Mouse (Mus musculus): ENCODE results near the gene Aven.
A peak's percentile ranks its signal among the peaks of the same experiment; 100 is the strongest.

Gene Aven

DNA sequence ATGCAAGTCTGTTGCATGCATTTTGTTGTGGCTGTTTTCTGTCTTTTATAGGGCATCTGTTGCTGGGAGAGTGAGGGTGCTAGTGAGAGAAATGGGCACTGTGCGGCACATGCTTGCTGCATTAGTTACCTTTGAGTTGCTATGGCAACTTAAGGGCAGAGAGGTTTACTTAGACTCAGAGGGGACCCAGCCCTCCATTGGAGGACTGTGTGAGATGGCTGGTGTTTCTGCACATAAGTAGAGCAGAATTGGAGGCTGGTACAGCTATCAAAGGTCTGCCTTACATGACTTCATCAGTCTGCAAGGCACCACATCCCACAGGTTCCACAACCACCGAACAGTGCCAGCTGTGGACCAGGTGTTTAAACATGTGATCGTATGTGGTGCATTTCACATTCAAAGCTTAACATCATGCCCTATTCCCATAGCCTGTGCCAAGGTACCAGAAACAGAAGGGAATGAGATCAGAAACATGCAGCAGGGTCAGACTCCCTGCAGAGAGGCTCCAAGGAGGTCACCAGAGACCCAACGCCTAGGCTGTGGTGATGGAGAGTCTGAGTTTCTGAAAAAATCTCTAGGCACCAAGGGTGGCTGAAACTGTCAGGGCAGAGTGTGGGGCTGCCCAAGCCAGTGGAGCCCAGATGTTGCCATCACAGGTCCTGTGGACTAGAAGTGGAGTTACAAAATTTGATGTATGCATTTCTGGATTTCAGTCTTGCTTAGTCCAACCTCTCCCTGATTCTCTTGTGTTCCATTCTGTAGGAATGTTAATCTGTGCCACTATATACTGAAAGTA lies 73.7 kb downstream of the Aven start:
- no peak for DNase-seq

DNA sequence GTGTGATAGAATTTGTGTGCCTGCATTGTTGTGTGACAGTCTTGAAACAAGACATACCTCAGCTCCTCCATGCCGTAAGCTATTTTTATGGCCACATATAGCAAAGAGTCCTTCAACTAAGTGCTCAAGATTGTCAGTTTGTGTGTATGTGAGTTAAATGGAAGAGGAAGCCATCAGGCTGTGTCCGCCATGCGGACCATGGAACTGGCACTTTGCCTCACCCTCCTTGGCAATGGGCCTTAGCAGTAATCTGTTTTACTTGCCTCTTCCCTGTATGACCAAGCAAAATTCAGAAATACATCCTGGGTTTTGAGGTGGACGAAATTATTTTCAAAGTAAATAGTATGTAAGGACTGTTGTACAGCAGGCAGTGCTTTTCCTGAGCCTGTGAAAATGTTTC lies 75.0 kb downstream of the Aven start:
- no peak for DNase-seq

DNA sequence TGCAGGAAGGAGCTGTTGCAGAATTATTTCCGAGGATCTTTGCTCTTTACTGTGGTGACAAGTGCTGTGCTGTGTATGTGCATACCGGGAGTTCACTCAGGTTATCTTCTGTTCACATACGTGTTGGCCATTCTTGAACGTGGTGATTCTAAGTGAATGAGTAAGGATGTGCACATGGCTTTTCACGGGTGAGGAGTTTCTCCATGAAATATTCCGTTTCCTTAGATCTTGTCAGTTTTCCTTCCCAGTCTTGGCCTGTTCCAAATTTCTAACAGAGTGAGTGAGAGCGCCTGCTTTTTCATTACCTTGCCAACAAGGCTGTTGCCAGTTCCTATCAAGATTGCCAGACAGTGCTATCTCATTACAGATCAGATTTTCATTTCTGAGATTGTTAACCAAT lies 98.2 kb downstream of the Aven start:
- no peak for DNase-seq

DNA sequence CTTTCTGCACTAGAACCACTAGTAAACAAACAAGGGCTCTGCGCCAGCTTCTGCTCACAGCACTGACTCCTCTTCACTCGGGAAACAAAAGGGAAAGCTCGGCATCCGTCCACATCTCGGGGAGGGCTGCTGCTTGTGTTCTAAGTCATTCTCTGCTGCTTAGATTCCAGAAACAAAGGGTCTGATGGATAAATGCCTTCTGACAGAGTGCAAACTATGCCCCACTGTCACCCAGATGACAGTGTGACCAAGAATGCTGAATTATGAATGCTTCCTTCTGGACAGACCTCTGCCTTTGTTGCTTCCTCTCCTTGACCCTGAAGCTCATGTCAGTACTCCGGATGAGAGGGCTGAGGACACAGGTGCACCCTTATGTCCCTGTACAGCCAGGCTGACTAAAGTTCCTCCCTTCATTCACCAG lies 98.7 kb downstream of the Aven start:
- peak; percentile 44 for DNase-seq

DNA sequence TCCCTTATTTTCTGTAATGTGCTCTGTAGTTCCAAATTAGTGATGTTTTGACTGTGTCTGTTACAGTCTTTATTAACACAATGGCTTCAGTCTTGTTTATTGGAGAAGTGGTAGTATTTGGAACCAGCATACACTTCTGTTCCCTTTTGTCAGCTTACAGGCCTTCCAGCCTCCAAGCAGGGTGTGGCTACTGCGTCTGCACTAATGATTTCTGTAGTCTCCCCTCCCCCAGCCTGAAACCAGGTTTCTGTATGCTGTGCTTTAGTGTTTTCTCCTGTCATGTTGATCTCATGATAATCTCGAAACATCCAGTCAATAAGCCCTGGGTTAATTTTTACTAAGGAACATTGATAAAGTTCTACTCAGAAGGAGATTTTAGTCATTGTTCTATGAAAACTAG lies 100.6 kb downstream of the Aven start:
- no peak for DNase-seq

DNA sequence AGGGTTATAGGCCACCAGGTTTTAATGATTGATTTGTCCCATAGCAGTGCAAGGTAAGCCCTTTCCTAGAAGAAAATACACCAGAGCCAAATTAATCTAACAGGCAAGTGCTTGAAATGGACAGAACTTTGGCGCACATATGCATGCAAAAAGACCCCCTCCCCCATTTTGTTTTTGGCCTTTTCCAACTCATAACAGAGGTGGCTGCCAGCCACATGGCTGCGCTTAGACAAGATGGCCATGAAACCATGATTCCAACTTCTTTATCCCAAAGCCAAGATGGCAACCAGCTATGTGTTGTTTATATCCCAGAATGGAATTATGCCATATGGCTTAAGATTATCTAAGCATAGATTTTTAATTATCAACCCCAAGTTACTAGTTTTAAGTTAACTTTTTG lies 101.0 kb downstream of the Aven start:
- DNase-seq: no peak

DNA sequence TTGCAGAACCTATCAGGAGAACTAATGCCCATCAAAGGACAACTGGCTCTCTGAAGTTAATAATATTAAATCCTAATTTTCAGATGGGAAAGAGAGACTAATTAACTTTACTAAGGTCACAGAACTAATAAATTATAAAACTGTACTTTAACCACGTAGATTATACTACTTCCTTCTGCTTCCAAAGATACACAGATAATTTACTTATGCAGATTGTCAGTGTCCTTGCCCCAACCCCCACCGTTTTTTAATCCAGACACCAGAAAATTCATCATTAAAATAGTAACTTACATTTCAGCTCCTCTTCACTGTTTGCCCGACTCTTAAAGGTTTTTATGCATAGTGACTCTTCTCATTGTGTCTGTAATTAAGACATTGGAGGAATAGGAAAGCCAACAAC lies 103.0 kb downstream of the Aven start:
- DNase-seq: no peak

DNA sequence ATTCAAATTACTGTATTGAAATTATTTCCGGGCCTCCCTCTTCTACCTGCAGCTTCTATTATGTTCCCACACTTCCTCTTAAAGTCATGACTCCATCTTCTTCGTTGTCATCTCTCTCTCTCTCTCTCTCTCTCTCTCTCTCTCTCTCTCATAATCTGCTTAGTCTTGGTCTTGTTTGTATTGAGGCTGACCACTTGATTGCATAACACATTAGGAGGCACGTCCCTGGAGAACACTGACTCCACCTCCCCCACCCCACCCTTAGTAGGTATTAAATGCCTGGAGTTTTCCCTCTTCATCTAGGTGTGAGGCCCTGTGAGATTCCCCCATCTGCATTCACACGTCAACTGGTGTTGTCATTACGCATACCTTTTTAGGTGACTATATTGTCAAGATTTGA lies 103.7 kb downstream of the Aven start:
- DNase-seq: no peak

DNA sequence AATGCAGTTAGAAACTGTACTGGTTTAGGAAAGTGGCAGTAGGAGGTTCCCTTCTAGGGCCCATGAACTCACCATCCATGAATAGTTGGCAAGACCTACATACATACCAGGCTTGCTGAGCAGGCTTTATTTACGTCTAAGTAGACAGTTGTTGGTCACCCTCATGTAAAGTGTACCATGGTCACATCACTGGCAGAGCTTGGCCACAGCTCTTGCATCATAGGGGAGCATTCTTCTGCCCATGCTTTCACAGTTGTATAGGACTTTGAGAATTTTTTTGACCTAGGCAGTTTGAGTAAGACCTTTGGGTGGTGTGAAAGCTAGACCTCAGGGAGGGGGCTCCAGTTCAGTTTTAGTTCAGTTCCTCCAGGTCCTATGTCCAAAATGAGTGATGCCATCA lies 104.3 kb downstream of the Aven start:
- DNase-seq: no peak

DNA sequence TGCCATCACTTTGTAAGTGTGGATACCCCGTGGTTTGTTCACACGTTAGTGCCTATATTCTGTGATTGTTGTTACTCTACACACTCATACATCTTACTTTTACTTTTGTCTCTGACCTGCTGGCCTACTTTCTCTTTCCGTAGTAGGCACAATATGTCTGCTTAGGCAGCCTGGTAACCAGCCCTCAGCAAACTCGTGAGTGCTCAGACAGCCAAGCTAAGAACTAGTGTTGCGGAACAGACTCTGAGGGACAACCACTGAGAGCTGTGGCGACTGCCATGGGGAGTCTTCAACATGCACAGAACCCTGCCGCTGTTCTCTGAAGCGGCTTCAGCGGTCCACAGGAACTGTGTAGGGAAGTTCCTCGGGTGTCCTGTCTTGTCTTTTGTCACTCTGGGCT lies 107.5 kb downstream of the Aven start:
- DNase-seq: no peak

DNA sequence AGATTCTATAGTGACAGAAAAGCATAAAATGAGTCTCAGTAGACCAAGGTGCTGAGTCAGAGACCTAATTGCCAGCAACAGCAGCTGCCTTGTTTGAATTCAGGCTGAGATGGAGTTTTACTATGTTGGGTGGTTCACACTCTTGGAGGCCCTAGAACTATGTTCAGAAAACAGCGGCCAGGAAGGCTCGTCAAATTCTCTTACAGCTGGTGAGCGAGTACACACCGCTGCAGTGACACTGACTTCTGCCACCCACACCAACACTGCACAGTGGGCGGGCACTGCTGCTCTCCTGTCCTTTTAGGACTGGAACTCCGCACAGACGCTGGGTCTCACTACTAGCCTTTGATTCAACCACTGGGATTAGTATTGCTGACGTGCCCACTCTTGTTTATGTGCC lies 109.7 kb downstream of the Aven start:
- DNase-seq: no peak

DNA sequence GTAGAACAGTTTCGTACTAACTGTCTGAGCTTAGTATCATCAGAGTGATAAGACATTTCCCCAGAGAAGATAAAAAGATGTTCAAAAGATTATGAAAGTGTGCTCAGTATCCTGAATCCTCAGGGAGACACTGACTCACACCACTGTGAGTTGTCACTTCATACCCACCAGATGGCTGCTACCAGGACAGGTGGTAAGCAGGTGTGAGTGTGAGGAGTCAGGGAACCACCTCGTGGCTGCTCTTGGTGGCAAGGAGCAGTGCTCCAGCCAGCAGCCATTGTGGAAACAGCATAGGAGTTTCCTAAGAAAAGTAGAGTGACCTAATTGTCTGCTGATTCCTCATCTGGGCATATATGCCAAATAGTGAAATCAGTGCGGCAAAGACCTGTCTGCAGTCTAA lies 113.8 kb downstream of the Aven start:
- DNase-seq: no peak

DNA sequence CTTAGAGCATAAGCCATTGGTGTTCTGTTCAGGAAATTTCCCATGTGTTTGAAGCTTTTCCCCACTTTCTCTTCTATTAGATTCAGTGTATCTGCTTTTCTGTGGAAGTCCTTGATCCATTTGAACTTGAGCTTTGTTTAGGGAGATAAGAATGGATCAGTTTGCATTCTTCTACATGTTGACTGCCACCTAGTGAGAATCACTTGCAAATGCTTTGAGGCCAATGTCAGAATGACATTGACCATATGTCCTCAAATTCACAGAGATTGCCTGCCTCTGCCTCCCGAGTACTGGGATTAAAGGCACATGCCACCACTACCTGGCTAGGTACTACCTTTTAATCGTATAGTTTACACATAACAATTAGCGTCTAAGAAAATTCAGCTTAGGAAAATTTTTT lies 119.9 kb downstream of the Aven start:
- no peak for DNase-seq

DNA sequence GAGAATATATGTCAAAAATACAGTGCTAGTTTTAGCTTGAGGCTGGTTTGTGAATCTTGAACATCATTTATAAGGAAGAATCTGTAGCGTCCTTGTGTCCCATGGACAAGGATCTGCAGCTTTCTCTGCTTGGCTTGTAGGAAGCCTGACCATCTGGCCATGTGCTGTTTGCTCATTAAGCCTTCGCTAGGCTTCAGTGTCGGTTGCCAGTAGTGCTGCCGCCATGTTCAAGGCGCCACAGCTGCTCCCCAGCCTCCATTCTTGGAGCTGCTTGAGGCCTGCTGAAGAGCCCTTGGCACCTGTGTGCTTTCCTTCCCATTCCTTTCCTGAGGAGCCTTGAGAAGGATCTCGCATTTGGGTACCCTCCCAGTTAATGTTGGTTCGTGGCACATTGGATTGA lies 121.6 kb downstream of the Aven start:
- DNase-seq: no peak

DNA sequence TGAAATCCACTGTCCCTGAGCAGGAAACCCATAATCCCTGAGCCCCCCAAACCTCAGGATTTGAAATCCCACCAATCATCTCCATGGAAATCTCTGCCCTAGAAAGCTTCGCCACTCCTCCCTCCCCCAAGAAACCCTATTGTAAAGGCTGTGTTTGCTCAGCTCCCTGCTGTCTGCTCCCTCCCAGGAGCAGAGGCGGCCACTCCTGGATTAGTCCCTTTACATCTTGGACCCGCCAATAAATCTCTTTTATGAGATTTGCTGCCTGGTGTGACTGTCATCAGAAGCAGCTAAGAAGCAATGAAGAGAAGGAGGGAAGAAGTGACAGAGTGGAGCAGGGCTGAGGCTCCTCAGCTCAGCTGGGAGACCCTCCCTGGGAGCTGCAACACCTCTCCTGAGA lies 124.4 kb downstream of the Aven start:
- no peak for DNase-seq

DNA sequence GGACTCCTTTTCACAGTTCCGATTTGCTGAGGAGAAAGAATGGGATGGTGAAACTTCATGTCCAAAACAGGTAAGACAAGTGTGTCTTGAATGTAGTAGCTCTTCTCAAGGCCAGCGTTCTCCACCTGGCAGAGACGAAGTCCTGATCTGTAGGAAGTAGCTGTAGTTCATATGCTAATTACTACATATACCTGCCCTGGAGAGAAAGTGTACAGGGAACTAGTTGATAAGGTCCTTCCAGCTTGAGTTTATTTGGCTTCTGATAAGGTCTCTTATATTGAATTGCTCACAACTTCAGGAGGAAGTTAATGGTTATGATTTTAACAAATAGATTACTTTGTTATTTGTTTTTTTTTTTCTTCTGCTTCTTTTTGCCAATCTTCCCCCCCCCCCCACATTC lies 132.4 kb downstream of the Aven start:
- no peak for DNase-seq

DNA sequence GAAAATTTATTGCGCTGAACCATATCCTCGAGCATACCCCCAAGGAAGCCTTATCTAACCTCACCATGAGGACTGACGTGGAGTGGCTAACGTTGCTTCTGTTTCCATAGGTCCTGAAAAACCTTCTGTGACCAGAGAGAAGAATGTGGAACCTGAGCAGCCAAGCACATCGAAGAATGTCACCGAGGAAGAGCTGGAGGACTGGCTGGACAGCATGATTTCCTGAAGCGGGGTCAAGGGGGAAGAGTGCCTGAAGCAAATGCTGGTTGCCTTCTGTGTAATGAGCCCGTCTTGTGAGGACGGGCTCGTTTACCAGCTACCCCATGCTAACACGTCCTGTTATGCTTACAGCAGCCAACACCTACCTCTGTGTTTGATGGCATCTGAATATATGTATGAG lies 137.9 kb downstream of the Aven start:
- no peak for DNase-seq

DNA sequence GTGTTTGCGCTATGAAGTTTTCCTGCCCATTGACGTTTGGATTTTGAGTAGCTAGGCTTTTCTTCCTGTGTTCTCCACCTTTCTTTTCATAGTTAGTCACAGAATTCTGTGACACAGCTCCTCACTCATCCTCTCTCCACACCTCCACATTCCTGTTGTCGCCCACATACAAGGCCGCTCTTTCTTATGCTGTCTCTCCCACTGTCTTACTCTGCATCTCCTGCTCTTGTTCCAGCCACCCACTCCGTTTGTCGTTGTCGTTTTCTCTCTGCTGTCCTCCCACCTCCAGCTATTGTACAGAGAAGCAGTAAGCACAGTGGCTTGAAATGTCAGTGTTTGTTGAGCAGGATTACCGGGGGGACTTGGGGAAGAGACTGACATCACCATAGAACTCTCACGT lies 139.8 kb downstream of the Aven start:
- no peak for DNase-seq

DNA sequence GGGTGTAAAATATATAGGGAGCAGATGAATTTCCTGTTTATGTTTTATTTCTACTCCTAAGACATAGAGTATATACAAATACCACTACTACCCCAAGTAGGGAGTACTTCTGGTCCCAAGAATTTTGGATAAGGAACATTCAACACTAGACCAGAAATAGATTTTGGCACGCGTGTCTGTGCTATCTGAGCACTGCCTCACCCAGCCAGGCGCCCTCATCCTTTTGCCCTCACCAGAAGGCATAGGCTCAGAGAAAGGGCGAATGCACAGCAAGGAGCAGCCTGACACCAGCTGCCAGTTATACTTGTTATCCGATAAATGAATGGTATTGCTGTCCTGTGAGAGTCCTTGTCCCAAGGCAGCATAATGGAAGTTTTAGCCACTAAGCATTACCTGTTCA lies 144.4 kb downstream of the Aven start:
- no peak for DNase-seq

DNA sequence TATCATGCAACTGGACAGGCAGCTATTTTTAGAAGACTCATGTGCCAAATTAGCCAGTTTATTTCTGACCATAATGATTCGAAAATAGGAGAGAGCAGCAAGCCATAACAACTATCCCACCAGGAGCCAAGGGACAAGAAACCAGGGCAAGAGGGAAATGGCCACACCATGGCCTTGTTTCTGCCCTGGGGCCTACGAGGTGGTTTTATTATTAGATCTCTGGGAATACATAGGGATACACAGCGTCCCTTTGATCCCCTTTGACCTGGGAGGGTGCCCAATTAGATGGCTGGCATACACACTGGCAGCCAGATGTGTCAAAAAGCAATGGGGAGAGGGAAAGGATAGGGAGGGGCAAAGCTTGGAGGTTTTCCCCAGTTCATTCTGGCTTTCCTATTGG lies 161.1 kb downstream of the Aven start:
- DNase-seq: no peak

DNA sequence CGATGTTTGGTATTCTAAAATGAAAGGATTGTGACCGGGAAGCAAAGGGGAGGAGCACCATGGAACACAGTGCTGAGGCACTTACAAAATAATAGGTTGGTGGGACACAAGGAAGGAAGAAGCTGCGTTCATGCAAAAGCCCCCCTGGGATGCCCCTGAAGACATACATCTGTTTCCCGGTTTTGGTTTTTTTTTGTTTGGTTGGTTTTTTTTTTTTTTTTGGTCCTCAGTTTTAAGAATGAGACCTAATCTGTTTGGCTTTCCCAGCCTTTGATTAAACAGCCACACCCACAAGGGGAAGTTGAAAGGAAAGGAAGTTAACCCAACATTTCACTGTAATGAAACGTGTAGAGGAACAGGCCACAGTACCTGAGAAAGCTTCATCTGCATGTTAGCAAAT lies 163.4 kb downstream of the Aven start:
- DNase-seq: no peak

DNA sequence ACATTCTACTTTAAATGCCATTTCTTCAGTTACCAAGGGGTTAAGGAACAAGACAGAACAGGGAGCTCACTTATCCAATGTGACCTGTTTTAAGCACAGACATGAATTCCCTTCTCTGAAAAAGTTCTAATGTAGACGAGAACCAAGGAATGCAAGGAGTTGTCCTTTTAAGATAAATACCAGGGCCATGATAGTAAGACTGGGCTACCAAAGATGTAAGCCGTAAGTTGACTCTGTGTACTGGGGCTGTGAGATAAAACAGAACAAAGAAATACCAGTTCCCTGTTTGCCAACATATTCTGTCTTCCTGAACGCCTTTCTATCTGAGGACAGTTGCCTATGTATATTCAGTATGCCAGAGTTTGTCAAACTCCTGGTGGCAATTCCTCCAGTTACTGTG lies 176.7 kb downstream of the Aven start:
- DNase-seq: no peak

DNA sequence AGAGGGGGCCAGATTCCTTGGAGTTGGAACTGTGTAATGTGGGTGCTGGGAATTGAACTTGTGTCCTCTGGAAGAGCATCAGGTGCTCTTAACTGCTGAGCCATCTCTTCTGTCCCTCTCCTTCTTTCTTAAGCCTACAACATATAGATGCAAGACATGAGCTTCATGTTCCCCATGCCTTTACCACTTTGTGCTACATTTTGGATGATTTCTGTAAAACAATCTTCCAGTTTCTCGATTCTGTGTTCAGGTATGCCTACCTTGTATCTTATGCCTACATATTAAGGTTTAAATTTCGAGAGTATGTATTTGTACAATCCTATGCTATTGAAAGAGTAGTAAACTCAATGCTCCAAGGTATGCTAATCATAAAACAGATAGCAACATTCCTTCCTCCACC lies 183.4 kb downstream of the Aven start:
- DNase-seq: no peak

DNA sequence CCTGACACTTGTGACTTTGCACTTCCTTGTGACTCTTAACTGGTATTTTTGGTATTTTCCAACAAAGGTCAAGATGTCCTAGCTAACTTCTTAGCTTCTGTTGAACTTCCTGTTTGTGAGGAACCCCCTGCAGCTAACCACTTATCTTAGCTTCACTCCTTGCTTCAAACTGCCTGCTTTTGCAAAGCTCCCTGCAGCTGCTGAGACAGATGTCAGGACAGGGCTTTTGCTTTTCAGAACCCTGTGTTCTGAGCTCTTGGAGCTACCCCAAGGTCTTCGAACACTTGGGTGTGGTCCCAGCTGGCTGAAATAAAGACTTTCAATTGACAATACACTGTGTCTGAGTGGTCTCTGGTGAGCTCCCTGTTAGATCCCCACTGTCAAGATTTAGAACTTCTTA lies 184.0 kb downstream of the Aven start:
- DNase-seq: no peak

DNA sequence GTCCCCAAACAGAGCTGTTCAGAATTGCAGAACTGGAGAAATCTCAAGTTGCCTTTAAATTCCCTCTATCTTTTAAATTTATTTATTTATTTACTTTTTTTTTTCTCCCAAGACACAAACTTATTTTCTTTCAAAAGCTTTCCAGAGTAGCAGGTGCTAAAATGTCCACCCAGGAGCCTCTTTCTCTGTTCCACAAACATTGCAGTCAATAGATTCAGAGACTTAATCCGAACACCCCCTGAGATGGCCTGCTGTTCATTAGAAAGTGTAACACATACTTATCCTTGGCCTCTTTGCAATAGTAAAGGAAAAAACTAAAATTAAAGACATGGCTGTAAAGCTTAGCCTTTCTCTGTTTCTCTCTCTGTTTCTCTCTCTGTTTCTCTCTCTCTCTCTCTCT lies 184.5 kb downstream of the Aven start:
- no peak for DNase-seq

DNA sequence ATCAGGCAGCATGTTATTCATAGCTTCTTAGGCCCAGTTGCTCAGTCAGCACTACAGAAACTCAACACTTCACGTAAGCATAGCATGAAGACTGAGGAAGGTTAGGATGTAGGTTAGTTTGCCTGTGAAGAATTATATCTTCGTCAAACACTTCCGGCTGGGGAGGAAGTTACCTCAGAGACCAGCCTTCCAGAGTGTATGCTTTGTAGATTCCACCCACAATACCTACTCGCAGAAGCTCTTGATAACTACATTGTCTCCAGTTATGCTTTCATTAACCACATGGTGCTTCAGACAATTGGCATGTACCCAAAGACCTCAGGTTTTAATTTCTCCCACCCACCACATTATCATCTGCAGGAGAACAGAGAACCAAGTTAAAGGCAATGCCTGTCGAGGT lies 189.1 kb downstream of the Aven start:
- no peak for DNase-seq

Measured in lung, postnatal 10 days (tissue).